Mouse (Mus musculus): ENCODE data around the gene Tulp4.

DNA sequence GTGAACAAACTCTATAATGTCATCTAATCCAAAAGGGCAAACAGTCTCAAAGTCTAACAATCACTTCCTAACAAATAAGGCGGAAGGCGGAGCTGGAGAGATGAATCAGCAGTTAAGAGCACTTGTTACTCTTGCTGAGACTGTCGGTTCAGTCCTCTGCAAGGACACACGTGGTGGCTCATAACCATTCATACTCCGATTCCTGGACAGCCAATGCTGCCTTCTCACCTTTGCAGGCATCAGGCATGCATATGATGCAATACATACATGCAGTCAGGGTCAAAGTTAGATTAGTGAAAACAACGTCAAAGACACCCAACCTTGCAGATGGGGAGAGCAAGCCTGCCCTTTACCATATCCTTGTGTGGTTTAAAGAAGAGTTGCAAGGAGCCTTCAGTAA lies 14.6 kb upstream of the Tulp4 start:
- TF ChIP-seq CTCF (IDR thresholded peaks at IDR 0.05; ENCODE audit: low read depth) (no peak), EP300 (IDR thresholded peaks at IDR 0.05; ENCODE audit: low read depth) (no peak)
